Mouse (Mus musculus) kidney, postnatal 10 days (tissue): Measurements from ENCODE around the gene Igdcc3.

ENCODE experiments used
- DNase-seq: peaks from one replicate; pipeline ENCODE4 v3.0.0; 2021; ENCODE audit warnings: mixed read lengths

The Igdcc3 gene

GRCm38 (mm10) chr9:65141306-65141975 lies 452 bp downstream of the Igdcc3 start:
- peak; percentile 72 for DNase-seq

- DNase-seq = peak; percentile 67
Measured at GRCm38 (mm10) chr9:65141976-65142318, 958 bp downstream of the Igdcc3 start.

- no peak for DNase-seq
Measured at GRCm38 (mm10) chr9:65142399-65142798, 1.4 kb downstream of the Igdcc3 start.

GRCm38 (mm10) chr9:65146001-65146400 lies 5.0 kb downstream of the Igdcc3 start:
- DNase-seq = no peak

GRCm38 (mm10) chr9:65148507-65148906 lies 7.5 kb downstream of the Igdcc3 start:
- DNase-seq = no peak

GRCm38 (mm10) chr9:65152711-65153330 lies 11.8 kb downstream of the Igdcc3 start:
- no peak for DNase-seq

GRCm38 (mm10) chr9:65153331-65153711 lies 12.3 kb downstream of the Igdcc3 start:
- DNase-seq = peak; percentile 61

- DNase-seq = peak; percentile 43
Measured at GRCm38 (mm10) chr9:65154692-65155455, 13.9 kb downstream of the Igdcc3 start.

- no peak for DNase-seq
Measured at GRCm38 (mm10) chr9:65156604-65157003, 15.6 kb downstream of the Igdcc3 start.

- no peak for DNase-seq
Measured at GRCm38 (mm10) chr9:65157631-65158030, 16.6 kb downstream of the Igdcc3 start.

- no peak for DNase-seq
Measured at GRCm38 (mm10) chr9:65161188-65161587, 20.2 kb downstream of the Igdcc3 start.

GRCm38 (mm10) chr9:65161881-65162280 lies 20.9 kb downstream of the Igdcc3 start:
- DNase-seq = no peak

GRCm38 (mm10) chr9:65162711-65163639 lies 22.0 kb downstream of the Igdcc3 start:
- peak; percentile 49 for DNase-seq

GRCm38 (mm10) chr9:65164870-65165269 lies 23.9 kb downstream of the Igdcc3 start:
- DNase-seq = no peak

GRCm38 (mm10) chr9:65166386-65166785 lies 25.4 kb downstream of the Igdcc3 start:
- DNase-seq = no peak

- no peak for DNase-seq
Measured at GRCm38 (mm10) chr9:65168534-65168933, 27.5 kb downstream of the Igdcc3 start.

GRCm38 (mm10) chr9:65168952-65169351 lies 28.0 kb downstream of the Igdcc3 start:
- no peak for DNase-seq

GRCm38 (mm10) chr9:65172654-65173053 lies 31.7 kb downstream of the Igdcc3 start:
- DNase-seq = no peak

- no peak for DNase-seq
Measured at GRCm38 (mm10) chr9:65175234-65175938, 34.4 kb downstream of the Igdcc3 start.

- no peak for DNase-seq
Measured at GRCm38 (mm10) chr9:65175939-65176871, 35.2 kb downstream of the Igdcc3 start.

GRCm38 (mm10) chr9:65177497-65177896 lies 36.5 kb downstream of the Igdcc3 start:
- no peak for DNase-seq
